Mouse (Mus musculus) heart, embryonic 10.5 days (tissue): Measurements from ENCODE around the gene Camta1. TPM values are rescaled to one million over a fixed set of nuclear protein-coding genes. Genes with fewer than 3 reads are reported as not detected.

Experiments
- DNase-seq: peaks from one replicate; pipeline ENCODE4 v3.0.0-alpha.2; 2017; ENCODE audit warnings: low spot score
- H3K27ac ChIP-seq: fragments of 300-500 bp; sonication (generic); 2 replicates; pipeline ENCODE4 v1.5.1; 2016; ENCODE audit warnings: mild to moderate bottlenecking
- H3K27me3 ChIP-seq: fragments of 300-500 bp; sonication (generic); 2 replicates; pipeline ENCODE4 v1.6.1; 2016; ENCODE audit warnings: mild to moderate bottlenecking; ENCODE audit not compliant: poor library complexity, insufficient read depth, severe bottlenecking
- H3K36me3 ChIP-seq: fragments of 300-500 bp; sonication (generic); 2 replicates; pipeline ENCODE4 v1.6.1; 2016; ENCODE audit warnings: mild to moderate bottlenecking, moderate library complexity
- H3K4me1 ChIP-seq: fragments of 300-500 bp; sonication (generic); 2 replicates; pipeline ENCODE4 v1.6.1; 2016; ENCODE audit warnings: mild to moderate bottlenecking
- H3K4me3 ChIP-seq: fragments of 300-500 bp; sonication (generic); 2 replicates; pipeline ENCODE4 v1.5.1; 2016; ENCODE audit warnings: mild to moderate bottlenecking, moderate library complexity
- H3K9me3 ChIP-seq: fragments of 300-500 bp; sonication (generic); 2 replicates; pipeline ENCODE4 v1.6.1; 2016; ENCODE audit warnings: mild to moderate bottlenecking, moderate library complexity
- WGBS: fragments of 180-500 bp; shearing (Covaris S2); methylation state at CpG from one replicate; pipeline ENCODE4 v1.1.7; 2016; 5-methylcytosine and 5-hydroxymethylcytosine counted together
- polyA plus RNA-seq: library from polyadenylated mRNA; unstranded; fragments of >200 nt; fragmentation: Nextera tagmentation; extraction: Ambion mirVana; gene quantifications from 2 replicates; pipeline ENCODE4 v1.2.1, GENCODE M21; 2016

Gene Camta1
- 115 and 123 TPM in 2 replicates for polyA plus RNA-seq

DNA sequence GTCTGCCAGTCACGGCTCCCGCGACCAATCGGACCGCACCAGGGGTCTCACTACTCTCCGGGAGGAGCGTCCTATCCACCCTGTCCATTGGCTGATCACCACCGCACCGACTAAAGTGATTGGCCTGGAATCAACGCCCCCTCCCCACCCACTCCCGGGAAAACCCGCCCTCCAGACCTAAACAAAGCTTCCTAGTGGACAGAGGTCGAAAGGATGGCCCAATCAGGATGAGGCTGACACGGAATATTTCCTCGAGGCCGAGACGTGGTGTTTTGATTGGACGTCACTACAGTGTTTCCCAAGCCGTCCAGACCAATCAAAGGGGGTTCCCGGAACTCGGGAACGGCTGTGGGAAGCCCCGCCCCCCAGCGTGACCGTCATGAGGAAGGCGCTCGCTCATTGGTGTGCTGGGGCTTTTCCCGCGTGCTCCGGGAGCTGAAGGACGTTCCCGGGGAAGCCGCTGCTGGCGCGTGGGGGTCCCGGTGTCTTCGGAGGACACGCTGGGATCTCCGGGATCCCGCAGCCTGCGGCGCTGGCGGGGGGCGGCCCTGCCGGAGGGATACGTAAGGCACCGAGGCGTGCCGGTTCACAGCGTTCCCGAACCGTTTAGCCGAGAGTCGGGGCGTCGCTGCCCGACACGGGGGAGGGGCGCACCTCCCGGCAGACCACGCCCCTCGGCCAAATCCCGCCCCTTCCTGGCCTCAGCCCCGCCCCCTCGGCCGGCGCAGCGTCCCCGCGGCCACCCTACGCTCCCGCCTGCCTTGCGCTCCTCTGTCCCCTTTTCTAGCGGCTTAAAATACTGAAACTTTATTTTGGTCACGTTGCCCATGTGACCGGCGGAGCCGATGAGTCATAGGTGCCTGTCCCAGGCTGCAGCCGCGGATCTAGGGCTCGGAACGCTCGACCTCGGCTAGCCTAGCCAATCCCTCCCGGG, at the start of gene Camta1:
Gene Camta1 (minus strand): TSS at position 71 of the 934 bp plus-strand sequence.
- Histone ChIP-seq H3K4me3 (peak within 1 kb of the TSS; percentile 87), H3K36me3 (no peaks in the 10 kb centered on the region), H3K9me3 (no peaks in the 10 kb centered on the region), H3K4me1 (peaks cover 31% of the 10 kb centered on the region), H3K27me3 (no peaks in the 10 kb centered on the region), H3K27ac (peak within 1 kb of the TSS; percentile 95)
- DNase-seq: peak; percentile 100
- under 1% methylated on average over 84 of the region's 85 CpGs for WGBS

DNA sequence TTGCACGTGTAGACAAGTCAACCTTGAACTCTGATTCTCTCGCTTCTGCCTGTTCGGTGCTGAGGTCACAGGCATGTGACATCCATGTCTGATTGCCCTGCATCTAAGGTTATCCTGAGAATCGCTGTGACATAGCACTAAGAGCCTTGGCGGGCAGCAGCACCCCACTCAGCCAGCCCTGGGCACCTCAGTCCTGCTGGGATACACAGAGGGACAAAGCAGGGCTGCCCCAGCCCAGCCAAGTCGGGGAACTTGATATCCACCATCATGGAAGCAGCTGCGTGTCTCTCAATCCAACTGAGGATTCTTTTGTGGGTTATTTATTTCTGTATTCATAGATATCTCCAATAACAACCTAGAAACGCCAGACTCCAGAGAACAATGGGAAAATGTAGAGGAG, 47.1 kb upstream of the Camta1 start:
- H3K27ac ChIP-seq: no peak overlapping the region
- DNase-seq: no peak
- H3K9me3 ChIP-seq: no peaks in the 10 kb centered on the region
- H3K27me3 ChIP-seq: peaks cover 10% of the 10 kb centered on the region; the same call in 1 of the 2 replicates
- H3K36me3 ChIP-seq: no peaks in the 10 kb centered on the region
- 73% methylated on average over 8 of the region's 8 CpGs for WGBS
- H3K4me1 ChIP-seq: peaks cover 15% of the 10 kb centered on the region
- no peak overlapping the region for H3K4me3 ChIP-seq

DNA sequence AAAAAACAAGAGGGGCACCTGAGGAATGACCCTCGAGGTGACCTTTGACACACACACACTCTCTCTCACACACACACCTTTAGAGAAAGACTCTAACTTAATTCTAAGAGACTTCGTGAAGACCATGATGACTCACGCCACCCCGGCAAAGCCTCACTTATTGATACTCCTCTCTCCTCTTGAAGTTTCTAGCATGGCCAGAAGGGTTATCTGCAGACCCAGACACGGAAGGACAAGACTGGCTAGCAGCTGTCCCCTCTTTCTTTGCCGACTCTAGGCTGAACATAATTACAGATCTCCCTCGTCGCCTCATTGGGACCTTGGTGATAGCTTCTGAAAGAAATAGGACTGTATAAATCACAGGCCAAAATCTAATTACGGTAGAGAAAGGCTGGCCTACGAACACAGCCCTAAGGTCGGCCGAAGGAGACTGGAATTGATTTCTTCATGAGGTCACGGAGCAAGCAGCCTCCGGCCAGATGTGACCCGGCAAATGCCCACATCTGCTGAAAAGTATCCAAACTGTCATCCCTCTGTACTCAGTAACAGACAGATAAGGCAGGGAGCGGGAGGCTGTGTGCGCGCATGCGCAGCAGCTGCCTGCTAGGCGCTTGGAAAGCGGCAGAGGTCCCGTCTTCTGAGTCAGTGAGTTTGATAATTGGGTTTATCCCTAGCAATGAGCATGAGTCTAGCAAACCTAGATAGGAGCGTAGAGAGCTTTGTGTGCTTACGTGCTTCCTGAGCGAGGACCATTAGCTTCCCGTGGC, 46.1 kb upstream of the Camta1 start:
- no peak for DNase-seq
- H3K4me3 ChIP-seq: no peak overlapping the region
- WGBS: 67% methylated on average over 26 of the region's 26 CpGs

DNA sequence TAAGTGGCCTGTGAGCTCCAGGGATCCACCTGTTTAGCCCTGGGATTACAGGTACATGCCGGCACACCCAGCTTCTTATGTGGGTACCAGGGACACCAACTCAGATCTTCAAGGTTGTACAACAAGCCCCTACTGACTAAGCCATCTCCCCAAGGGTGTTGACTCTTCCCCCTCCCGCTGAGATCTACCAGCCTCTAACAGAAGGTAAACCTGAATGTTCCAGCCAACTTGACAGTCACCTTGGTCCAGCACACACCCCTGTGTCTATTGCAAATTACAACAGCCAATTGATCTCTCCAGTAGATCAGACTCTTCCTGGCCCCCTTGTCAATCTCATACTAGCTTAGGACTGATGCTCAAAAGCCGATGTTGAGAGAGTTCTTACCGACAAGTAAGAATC, 43.9 kb upstream of the Camta1 start:
- 86% methylated on average over 4 of the region's 4 CpGs for WGBS
- Histone ChIP-seq H3K27me3 (peaks cover 16% of the 10 kb centered on the region; the same call in 1 of the 2 replicates), H3K4me1 (peaks cover 24% of the 10 kb centered on the region)

More for the DNA sequence above, 46.1 kb upstream of the Camta1 start:
- H3K36me3 ChIP-seq: no peaks in the 10 kb centered on the region
- no peak overlapping the region for H3K27ac ChIP-seq
- H3K27me3 ChIP-seq: peaks cover 14% of the 10 kb centered on the region; the same call in 1 of the 2 replicates
- H3K9me3 ChIP-seq: no peaks in the 10 kb centered on the region
- peaks cover 19% of the 10 kb centered on the region for H3K4me1 ChIP-seq

DNA sequence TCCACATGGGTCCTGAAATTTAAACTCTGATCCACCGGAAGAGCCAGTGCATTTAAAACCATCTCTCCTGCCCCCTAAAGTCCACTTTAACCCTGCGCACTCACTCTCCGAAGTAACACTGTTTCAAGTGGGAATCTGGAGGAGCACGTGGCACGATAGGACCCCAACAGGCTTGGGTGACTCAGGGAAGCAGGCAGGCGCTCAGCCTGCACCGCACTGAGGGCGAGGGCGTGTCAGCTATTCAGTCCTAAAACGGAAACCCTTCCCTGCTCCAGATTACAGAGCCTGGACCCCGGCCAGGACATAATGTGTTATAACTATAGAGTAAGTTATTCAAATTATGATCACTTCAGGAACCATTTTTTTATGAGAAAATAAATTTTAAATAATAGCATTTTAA, 42.4 kb upstream of the Camta1 start:
- no peak for DNase-seq
- Histone ChIP-seq H3K4me1 (peaks cover 24% of the 10 kb centered on the region), H3K27me3 (peaks cover 16% of the 10 kb centered on the region; the same call in 1 of the 2 replicates), H3K27ac (no peak overlapping the region), H3K4me3 (no peak overlapping the region), H3K36me3 (no peaks in the 10 kb centered on the region), H3K9me3 (no peaks in the 10 kb centered on the region)
- WGBS: 42% methylated on average over 11 of the region's 11 CpGs

More for the DNA sequence above, 43.9 kb upstream of the Camta1 start:
- H3K27ac ChIP-seq: no peak overlapping the region
- DNase-seq: no peak
- no peaks in the 10 kb centered on the region for H3K36me3 ChIP-seq
- H3K9me3 ChIP-seq: no peaks in the 10 kb centered on the region
- no peak overlapping the region for H3K4me3 ChIP-seq

DNA sequence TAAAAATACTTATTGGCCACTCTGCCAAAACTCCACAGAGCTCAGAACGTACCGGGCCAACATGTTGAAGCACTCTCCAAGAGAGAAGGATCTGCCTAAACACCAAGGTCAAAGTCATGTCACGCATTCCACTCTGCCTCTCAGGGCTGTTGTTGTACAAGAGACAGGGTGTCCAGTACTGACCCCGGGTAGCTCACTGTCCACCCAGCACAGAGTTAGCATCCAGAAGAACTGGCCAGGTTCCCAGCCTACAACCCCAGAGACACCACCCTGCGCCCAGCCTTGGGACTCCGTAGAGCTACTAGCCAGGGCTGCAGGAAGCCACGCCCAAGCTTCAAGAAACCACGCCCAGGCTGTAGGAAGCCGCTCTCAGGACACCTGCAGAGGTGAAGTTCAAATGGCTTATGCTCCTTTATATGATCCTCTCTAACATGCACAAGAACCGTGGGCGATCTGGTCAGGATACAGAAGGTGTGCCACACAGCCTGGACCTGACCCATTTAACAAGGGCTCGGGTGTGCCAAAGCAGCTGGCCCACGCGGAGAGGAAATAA, 41.1 kb upstream of the Camta1 start:
- Histone ChIP-seq H3K9me3 (no peaks in the 10 kb centered on the region), H3K27me3 (peaks cover 13% of the 10 kb centered on the region; the same call in 1 of the 2 replicates), H3K4me1 (peaks cover 20% of the 10 kb centered on the region), H3K36me3 (no peaks in the 10 kb centered on the region), H3K27ac (no peak overlapping the region), H3K4me3 (no peak overlapping the region)
- DNase-seq: no peak
- 43% methylated on average over 14 of the region's 14 CpGs for WGBS

DNA sequence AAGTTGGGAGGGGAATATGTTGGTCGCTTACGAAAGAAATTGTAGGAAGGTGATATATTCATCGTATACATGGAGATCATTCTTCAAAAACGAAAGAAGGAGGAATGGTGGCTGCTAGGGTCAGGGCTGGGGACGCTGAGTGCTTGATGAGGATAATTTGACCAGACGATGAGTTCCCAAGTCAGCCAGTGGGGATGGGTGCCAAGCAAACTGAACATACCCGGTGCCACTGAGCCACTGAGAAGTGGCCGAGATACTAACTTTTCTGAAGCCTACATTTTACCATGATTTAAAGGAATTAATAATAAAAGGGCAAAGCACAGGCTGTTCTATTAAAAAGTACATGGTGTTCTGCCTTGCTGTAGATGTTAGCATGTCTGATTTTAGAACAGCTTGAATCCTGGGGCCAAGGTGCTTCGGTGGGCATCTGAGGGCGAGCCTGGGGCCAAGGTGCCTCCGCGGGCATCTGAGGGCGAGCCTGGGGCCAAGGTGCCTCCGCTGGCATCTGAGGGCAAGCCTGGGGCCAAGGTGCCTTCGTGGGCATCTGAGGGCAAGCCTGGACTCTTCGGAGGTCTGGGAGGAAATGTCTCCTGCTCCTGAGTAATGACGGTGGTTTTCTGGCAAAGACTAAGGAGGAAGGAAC, 40.5 kb upstream of the Camta1 start:
- no peak overlapping the region for H3K27ac ChIP-seq
- peaks cover 17% of the 10 kb centered on the region for H3K4me1 ChIP-seq
- no peaks in the 10 kb centered on the region for H3K36me3 ChIP-seq
- no peaks in the 10 kb centered on the region for H3K9me3 ChIP-seq
- peaks cover 8% of the 10 kb centered on the region; the same call in 1 of the 2 replicates for H3K27me3 ChIP-seq
- 77% methylated on average over 17 of the region's 17 CpGs for WGBS
- no peak for DNase-seq
- no peak overlapping the region for H3K4me3 ChIP-seq

DNA sequence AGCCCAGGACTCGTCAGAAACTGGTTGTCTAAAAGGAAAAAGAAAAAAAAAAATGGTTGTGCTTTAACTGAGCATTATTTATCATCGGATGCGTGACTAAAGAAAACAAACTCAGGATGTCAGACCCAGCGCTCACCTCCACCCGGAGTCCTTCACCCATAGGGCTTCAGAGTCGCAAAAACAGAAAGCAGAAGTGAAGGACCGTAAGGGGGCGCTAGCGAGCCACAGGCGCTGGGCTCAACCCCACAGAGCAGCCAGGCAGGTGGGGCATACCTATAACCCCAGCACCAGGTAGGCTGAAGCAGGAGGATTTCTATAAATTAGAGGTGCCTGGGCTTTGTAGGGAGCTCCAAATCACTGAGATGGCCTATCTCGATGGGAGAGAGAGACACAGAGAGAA, 39.7 kb upstream of the Camta1 start:
- Histone ChIP-seq H3K36me3 (no peaks in the 10 kb centered on the region), H3K4me3 (no peak overlapping the region), H3K27ac (no peak overlapping the region), H3K9me3 (0 out of 2 replicates have a peak, but pooled peaks cover 3% of the 10 kb centered on the region), H3K4me1 (peaks cover 9% of the 10 kb centered on the region), H3K27me3 (peaks cover 6% of the 10 kb centered on the region; the same call in 1 of the 2 replicates)
- WGBS: 57% methylated on average over 11 of the region's 11 CpGs
- no peak for DNase-seq

DNA sequence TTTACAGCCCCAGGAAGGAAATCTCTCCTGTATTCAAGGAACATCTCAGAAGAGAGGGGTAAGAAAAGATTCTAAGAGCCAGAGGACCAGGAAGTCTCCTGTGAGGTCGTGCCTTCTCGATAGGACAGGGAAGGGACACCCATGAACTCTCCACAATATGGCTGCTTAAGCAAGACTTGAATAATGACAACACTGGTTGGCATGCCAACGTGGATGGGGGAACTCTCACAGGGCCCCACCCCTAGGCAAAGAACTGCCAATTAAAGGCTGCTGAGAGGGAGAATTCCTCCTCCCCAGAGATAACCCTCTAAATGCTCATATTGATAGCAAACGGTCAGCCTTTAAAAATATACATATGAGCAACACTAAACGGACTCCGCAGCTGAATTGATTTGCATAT, 39.1 kb upstream of the Camta1 start:
- Histone ChIP-seq H3K4me3 (no peak overlapping the region), H3K36me3 (no peaks in the 10 kb centered on the region), H3K9me3 (peaks cover 3% of the 10 kb centered on the region; the same call in 1 of the 2 replicates), H3K27me3 (peaks cover 6% of the 10 kb centered on the region; the same call in 1 of the 2 replicates), H3K4me1 (peaks cover 8% of the 10 kb centered on the region), H3K27ac (no peak overlapping the region)
- DNase-seq: no peak
- whole genome bisulfite sequencing: 77% methylated on average over 6 of the region's 6 CpGs

DNA sequence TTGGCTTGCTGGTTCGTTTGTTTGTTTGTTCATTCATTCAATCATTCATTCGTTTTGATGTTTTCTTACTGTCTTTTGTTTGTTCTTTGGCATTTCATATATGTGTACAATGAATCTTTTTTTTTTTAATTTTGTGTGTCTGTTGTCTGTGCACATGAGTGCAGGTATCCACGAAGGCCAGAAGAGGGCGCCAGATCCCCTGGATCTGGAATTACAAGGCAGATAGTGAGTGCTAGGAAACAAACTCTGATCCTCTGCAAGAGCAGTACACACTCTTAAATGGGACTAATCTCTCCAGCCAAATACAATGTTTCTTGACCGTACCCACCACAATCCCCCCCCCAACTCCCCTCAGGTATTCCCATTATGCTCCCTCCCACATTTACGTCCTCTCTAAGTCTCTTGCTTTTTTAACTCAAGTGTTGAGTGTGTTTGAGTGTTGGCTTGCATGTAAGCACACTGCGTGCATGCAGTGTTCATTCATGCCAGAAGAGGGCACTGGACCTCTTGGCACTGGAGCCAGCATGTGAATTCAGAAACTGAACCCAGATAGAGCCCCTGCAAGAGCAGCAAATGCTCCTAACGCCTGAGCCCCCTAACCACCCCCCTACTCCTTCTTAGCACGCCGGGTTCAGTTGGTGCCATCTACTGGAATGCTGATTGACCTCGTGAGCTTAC, 38.2 kb upstream of the Camta1 start:
- no peak overlapping the region for H3K27ac ChIP-seq
- H3K9me3 ChIP-seq: peaks cover 3% of the 10 kb centered on the region; the same call in 1 of the 2 replicates
- H3K27me3 ChIP-seq: peaks cover 6% of the 10 kb centered on the region; the same call in 1 of the 2 replicates
- no peak for DNase-seq
- no peak overlapping the region for H3K4me3 ChIP-seq
- WGBS: 63% methylated on average over 11 of the region's 11 CpGs
- H3K4me1 ChIP-seq: peaks cover 8% of the 10 kb centered on the region
- H3K36me3 ChIP-seq: no peaks in the 10 kb centered on the region

DNA sequence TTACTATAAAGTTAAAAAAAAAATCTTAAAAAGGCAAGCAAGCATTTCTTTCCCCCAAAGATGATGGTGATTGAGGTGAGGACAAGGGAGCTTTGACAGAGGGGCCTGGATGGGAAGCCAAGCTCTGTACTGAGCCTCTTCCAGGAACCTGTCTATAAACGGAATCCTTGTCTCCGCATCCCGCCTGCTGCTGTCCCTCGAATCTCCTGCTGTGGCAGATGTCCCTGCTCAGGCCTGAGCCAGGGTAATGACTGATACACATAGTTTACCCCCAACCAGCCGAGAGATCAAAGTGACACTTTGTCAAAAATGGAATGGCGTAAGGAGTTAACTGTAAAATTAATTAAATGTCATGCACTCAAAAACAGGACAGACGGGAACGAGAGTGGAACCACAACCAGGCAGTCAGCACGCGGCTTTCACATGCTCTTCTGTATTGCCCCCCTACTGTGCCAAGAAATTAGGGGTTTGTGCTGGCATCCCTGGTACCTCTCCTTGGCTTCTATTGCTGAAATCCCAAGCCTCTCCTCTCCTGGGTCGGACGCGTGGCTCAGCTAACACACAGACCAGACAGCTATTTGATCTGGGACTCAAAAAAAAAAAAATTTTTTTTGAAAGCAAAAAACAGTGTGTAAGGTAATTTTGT, 37.0 kb upstream of the Camta1 start:
- DNase-seq: no peak
- H3K9me3 ChIP-seq: peaks cover 3% of the 10 kb centered on the region; the same call in 1 of the 2 replicates
- 67% methylated on average over 13 of the region's 13 CpGs for WGBS

More for the DNA sequence above, 37.0 kb upstream of the Camta1 start:
- Histone ChIP-seq H3K4me3 (no peak overlapping the region), H3K4me1 (peaks cover 8% of the 10 kb centered on the region), H3K36me3 (no peaks in the 10 kb centered on the region), H3K27me3 (peaks cover 6% of the 10 kb centered on the region; the same call in 1 of the 2 replicates), H3K27ac (no peak overlapping the region)
